Mouse (Mus musculus) heart, adult 2 months (tissue): ENCODE measurements around the gene Ssbp3.

ENCODE experiments used
- CTCF ChIP-seq: fragments of 200-600 bp; IDR thresholded peaks from 2 replicates; pipeline ENCODE4 v1.8.1; 2022; ENCODE audit warnings: antibody characterized with exemption, mild to moderate bottlenecking, moderate library complexity
- EP300 ChIP-seq: fragments of 200-500 bp; IDR thresholded peaks from 2 replicates; pipeline ENCODE4 v1.6.1; 2011; ENCODE audit warnings: low read depth, low read length, control low read depth; ENCODE audit not compliant: insufficient read depth

- TF ChIP-seq CTCF (no peak), EP300 (no peak)
These were observed 108.5 kb downstream of the Ssbp3 start for GRCm38 (mm10) chr4:107019027-107019426.
